Mouse (Mus musculus) erythroblast, embryonic 14.5 days (primary cell): ENCODE results near the gene H2al2a.

Source experiments
- GATA1 ChIP-seq: IDR thresholded peaks from 2 replicates; pipeline ENCODE4 v1.6.1; 2012; ENCODE audit warnings: low read length, inconsistent platforms, mixed read lengths
- TAL1 ChIP-seq: IDR thresholded peaks from 3 replicates; pipeline ENCODE4 v1.6.1; 2012; ENCODE audit warnings: low read length, inconsistent platforms, mixed read lengths

- no peak for TF ChIP-seq TAL1
- no peak for TF ChIP-seq GATA1
These were observed 49.0 kb upstream of the H2al2a start for GRCm38 (mm10) chr2:18045781-18046181.
